Mouse (Mus musculus): ENCODE results near the gene Cpd.

GRCm38 (mm10) chr11:76795326-76795725 lies 51.5 kb downstream of the Cpd start:
- TF ChIP-seq POU5F1 (IDR thresholded peaks at IDR 0.05; ENCODE audit: borderline replicate concordance, low read length) (no peak), CTCF (conservative IDR thresholded peaks at IDR 0.05; ENCODE audit: low read length) (no peak)
